Mouse (Mus musculus): ENCODE data around the gene Gm11116.
"Not testable (repeated sequence)": the region's sequence is repeated elsewhere in the genome, so short reads cannot be mapped to it uniquely, and the experiment has no call there.

The Gm11116 gene

DNA sequence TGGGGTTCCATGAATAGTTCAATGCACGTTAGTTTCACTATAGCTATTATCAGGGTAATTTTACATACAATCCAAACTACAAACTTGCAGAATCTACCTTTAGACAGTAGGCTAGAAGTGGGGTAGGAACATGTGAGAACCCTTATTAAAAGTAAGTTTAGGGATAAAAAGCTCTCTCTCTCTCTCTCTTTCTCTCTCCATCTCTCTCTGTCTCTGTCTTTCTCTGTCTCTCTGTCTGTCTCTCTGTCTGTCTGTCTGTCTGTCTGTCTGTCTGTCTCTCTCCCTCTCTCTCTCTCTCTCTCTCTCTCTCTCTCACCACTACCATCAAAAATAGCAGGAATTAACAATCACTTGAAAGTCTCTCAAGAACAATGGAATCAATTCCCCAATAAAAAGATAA, at the start of gene Gm11116:
Gene Gm11116 (minus strand): TSS at position 101 of the 400 bp plus-strand sequence.
- DNase-seq (ENCODE audit: low read depth, low spot score): no peak

DNA sequence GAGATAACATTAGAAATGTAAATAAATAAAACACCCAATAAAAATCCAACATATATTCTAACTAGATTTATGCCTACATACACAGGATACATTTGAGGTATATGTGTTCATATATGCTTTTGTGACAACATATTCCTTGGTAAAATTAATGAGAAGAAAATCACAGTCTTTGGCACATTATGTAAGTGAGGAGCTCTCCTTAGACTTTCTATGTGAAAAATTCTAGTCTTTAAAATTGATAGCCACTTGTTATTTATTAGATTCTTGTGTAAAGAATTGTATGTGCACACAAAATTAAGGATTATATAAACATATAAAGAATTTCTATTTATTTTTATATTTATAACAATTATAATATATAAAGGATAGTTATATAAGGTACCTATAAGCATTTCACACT, 42.7 kb upstream of the Gm11116 start, which contains the start of gene Gm11115:
Gene Gm11115 (minus strand): TSS at position 101 of the 400 bp plus-strand sequence.
- DNase-seq (ENCODE audit: low read depth, low spot score): no peak

DNA sequence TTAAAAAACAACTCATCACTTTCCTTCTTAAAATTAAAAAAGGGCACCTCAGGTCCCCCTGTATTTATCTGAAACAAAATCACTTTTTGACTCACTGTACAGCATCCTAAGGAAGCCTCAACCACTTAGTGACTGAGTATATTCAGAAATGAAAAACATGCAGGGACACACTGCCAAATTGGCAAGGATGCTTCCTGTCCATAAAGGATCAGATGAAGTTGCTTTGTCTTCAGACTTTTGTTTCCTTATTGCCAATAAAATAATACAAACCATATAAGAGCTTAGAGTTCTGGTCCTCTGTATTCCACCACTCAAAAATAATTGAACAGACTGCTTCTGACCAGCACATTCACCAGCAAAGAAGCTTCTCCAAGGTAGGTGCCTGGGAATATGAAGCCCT, 25.1 kb downstream of the Gm11116 start, which contains the start of gene Smr2:
Gene Smr2 (plus strand): TSS at position 301 of the 400 bp plus-strand sequence.
- DNase-seq (ENCODE audit: low read depth, low spot score): not testable (repeated sequence)
